Mouse (Mus musculus) CD4-positive, CD25-positive, alpha-beta regulatory T cell, adult 2 months (primary cell): ENCODE results near the gene Adamts14.

Experiments
- DNase-seq: peaks from one replicate; pipeline ENCODE4 v3.0.0-alpha.2; 2012; ENCODE audit warnings: low read depth, low spot score

Gene Adamts14

GRCm38 (mm10) chr10:61179927-61180326 lies 93.3 kb downstream of the Adamts14 start:
- no peak for DNase-seq

- no peak for DNase-seq
These were observed 94.6 kb downstream of the Adamts14 start for GRCm38 (mm10) chr10:61178687-61179086.

- no peak for DNase-seq
These were observed 95.5 kb downstream of the Adamts14 start for GRCm38 (mm10) chr10:61177751-61178150.

DNA sequence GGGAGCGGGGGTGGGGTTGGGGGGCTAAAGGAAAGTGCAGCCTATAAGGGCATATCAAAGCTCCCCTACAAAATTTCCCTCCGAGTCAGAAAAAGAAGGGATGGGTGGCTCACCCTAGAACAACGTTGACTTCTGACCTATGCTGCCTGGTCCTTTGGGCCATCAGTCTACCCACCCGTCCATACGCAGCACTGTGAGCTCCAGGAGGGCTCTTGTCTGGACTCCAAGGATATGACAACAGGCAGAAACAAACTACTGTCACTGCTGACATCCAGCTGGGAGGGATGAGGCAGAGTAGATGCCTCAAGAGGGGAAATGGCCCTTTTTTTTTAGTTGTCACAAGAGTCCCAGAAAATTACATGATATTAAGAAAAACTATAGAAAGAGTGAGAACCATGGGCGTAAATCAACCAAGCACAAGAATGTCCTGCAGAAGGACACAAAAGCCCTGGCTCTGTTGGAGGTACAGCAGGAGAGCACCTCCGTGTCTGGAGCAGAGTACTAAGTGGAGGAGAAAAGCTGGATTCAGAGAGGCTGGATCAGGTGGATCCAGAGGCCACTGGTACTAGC lies 96.9 kb downstream of the Adamts14 start:
- no peak for DNase-seq

DNA sequence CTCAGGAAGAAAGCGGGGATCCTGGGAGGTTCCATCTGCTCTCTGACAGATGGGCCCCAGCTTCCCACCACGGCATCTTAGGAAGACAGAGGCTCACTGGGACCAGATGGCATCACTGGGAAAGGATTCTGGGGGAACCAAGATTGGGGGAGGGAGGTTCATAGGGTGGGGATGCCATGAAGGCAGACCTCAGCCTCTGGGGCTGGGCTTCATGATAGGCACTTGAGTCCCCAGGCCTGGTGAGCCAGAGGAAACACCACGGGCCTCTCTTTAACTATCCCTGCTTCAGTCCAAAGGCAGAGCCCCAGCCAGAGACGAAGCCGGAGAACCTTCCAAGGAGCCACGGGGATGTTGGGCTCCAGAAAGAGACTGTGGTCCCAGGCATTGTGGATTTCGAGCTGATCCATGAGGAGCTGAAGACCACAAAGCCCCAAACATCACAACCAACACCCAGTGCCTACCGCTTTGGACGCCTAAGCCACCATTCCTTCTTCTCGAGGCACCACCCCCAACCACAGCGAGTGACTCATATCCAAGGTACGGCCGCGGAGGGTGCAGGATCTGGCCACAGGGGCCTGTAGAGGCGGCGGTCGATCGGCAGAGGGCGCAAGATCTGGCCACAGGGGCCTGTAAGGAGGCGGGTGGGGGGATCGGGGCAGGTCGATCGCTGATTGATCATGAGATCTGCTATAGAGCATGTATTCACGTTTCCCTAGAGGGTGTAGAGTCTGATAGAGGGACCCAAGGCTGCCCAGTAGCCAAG lies 97.6 kb downstream of the Adamts14 start:
- DNase-seq: peak; percentile 36

DNA sequence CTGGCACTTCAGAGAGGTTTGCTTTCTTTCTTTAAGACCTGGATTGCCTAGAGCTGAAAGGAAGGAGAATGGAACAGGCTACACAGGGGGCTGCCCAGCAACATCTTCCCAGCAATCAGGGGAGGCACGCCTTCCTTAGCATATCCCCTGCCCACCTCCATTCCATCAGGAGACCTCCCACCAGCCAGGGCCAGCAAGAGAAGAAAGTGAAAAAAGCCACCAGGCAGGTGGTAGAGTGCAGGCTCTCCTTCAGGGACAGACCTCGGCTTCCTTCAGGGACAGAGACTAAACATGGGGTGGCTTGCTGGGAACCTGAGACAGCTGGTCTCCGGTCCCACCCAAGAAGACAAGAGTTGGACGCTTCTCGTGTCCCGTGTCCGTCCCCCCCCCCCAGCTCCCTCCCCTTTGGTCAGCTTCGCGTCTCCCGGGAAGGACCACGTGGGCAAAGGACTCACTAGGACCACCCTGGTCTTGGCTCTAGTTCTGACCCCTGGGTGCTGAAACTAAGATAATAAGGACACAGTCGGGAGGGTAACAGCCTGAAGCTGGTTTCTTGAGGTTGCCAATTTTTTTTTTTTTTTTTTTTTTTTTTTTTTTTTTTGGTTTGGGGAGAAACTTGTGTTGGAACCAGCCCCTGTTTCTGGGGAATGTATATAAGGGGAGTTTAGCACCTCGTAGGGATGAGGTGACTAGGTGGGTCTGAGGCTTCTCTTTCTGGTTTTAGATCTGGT lies 98.4 kb downstream of the Adamts14 start:
- no peak for DNase-seq

DNA sequence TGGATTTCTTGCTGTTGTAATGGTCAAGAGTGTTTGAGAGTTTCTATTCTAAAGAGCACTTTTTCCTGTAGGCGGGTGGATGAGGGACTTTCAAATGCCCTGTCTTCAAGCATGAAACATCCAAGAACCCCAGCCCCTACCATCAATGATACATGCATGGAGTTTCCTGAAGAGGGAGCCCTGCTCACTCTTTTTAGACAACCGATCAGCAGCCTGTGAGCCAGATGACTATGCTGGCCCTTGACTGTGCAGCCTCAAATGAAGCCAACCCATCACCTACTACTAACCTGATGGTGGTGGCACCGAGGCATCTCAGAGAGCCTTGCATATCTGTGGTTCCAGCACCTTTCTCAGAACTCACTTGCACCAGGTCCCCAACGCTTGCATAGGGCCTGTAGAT lies 100.7 kb downstream of the Adamts14 start:
- no peak for DNase-seq

- no peak for DNase-seq
These were observed 101.6 kb downstream of the Adamts14 start, which contains the start of gene Tbata for GRCm38 (mm10) chr10:61171654-61172053. Tbata (plus strand) TSS chr10:61171954.

GRCm38 (mm10) chr10:61168393-61168792 lies 104.8 kb downstream of the Adamts14 start:
- no peak for DNase-seq

DNA sequence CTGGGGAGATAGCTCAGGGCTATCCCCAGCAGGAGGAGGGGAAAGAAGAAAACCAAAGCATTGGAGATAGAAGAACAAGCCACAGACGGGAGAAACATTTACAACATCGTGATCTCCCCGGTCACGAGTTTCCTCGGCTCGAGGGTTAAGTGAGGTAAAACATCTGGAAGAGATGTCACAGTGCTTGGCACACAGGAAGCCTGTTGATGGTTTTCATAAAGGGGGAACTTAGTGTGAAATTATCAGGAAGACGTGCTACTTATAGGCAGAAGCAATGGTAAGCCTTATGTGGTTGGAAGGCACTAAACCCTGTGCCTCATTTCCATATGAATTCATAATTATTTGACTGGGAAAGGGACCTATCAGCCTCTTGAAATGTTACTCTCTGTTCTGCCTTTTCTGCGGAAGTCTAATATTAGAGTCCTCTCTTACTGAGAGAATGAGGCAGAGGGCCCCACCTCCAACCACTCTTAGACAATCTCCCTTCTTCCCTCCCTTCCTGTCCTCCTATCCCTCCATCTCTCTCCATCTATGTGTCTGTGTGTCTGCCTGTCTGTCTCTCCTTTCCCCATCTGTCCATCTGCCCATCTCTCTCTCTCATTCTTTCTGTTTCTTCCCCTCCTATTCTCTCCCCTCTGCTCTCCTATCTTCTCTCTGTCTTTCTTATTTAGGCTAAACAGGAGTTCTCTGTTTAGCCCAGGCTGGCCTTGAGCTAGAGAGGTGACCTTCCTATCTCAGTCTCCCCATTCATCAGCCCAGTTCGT lies 105.7 kb downstream of the Adamts14 start:
- no peak for DNase-seq

- no peak for DNase-seq
These were observed 110.9 kb downstream of the Adamts14 start for GRCm38 (mm10) chr10:61162366-61162765.

GRCm38 (mm10) chr10:61160671-61161070 lies 112.6 kb downstream of the Adamts14 start:
- DNase-seq: no peak

- no peak for DNase-seq
These were observed 113.1 kb downstream of the Adamts14 start for GRCm38 (mm10) chr10:61160089-61160488.

DNA sequence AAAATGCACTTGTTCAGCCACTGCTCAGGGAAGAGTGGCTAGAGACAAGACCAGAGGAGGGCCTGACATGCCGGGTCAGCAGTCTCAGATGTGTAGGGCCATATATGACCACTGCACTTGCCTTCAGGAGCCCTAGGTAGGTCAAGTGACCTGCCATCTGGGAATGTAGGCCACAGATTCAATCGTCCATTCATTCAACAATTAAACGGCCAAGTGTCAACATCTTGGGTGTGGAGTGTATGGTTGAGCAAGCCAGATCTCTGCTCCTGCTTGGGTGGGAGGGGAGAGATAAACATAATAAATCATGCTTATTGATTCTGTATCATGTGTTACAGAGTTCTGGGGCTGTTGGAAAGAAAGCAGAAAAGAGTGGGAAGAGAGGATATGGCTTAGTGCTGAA lies 114.6 kb downstream of the Adamts14 start:
- DNase-seq: no peak

GRCm38 (mm10) chr10:61156453-61156852 lies 116.8 kb downstream of the Adamts14 start:
- DNase-seq: no peak

- no peak for DNase-seq
These were observed 117.6 kb downstream of the Adamts14 start for GRCm38 (mm10) chr10:61155611-61156010.

DNA sequence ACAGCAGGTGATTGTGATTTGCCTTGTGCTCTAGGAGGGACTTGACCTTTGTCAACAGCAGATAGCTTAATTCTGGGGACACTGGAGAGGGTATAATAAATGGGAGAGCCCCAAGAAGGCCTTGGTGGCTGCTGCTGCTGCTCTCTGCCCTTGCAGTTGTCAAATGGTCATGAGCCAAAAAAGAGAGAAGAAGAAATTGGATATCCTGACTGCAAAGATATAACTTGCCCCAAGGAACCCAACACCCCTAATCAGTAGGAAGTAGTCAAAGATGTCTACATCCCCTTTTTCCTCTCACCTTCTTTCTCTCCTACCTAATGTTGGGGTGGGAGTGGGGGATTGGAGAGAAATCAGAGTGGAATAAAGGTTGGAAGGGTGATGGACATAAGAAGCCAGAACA lies 121.1 kb downstream of the Adamts14 start:
- DNase-seq: no peak

DNA sequence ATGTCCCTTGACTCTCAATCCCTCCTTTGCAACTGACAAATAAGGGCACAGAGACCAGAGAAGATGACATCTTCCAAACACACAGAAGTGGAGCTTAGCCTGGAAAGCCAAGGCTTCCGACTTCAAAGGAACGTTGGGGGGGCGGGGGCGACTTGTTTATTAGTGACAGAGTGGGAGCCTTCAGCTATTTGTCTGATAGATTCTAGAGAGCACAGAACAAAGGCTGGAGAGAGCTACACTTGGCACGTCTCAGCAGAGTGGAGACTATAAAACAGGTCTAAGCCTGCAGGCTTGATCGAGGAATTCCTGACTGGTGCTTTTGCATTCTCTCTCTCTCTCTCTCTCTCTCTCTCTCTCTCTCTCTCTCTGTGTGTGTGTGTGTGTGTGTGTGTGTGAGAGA lies 122.6 kb downstream of the Adamts14 start:
- DNase-seq: no peak

GRCm38 (mm10) chr10:61149476-61149875 lies 123.8 kb downstream of the Adamts14 start:
- DNase-seq: no peak

DNA sequence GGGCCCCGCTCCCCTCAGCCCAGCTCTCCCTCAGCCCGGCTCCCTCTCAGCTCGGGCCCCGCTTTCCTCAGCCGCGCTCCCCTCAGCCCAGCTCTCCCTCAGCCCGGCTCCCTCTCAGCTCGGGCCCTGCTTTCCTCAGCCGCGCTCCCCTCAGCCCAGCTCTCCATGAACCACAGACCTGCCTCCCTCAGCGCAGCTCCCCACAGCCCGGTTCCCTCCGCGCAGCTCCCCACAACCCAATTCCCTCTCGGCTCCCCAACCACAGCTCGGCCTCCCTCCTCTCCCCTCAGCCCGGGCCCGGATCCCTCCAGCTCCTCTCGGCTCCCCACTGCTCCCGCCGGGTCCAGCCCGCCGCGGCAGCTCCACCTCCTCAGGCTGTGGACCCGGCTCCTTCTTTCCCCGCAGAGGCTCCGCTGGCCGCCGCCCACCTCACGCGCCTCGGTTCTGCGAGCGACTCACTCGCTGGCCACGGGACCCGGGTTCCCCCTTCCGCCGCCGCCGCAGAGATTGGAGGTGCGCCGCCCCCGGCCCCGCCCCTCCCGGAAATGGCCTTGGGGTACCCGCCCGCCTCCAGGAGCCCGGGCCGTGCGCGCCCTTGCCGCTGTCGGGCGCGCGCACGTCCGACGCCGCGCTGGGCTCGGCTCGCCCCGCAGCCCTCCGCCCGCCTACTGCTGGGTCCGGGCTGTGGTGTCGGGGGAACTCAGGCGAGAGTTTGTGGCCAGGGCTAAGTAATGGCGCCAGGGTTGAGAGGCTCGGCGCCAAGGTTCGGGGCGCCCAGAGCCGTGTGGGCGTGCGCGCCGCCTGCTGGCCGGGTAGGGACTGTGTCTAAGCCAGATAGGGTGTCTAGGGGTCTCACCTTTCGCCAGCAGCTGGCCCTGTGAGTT lies 125.8 kb downstream of the Adamts14 start, which contains the start of gene Sgpl1:
Gene Sgpl1 (minus strand): TSS at position 547 of the 884 bp plus-strand sequence.
- peak; percentile 95 for DNase-seq
